Mouse (Mus musculus): ENCODE results near the gene Efhc2. TPM values are rescaled to one million over a fixed set of nuclear protein-coding genes. Genes with fewer than 3 reads are reported as not detected.

Gene Efhc2
- not detected for total RNA-seq (2023)

DNA sequence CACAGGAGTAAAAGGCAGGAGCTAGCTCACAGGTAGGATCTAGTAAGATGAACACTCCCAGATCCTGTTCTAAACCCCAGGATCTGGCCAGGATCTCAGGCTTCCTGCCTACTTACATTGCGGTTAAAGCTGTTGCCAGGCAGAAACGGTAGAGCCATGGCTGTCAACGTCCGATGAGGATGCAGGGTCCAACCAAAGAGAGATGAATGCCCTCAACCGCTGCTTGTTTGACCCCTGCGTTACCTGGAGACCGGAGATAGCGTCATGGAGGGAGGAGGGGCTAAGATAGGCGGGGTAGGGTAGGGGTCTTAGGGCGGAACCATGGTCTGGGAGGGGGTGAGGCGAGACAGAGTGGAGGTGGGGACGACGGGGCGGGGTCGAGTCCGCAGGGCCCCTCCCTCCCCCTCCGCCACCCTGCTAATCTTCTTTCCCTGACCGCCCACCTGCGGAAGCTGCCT, at the start of gene Efhc2:
Gene Efhc2 (minus strand): TSS at position 243 of the 458 bp plus-strand sequence.

Data from B cell, adult 67 days (primary cell).